9 mouse cellular contexts compared by ENCODE assay signal in the genomic region with DNA sequence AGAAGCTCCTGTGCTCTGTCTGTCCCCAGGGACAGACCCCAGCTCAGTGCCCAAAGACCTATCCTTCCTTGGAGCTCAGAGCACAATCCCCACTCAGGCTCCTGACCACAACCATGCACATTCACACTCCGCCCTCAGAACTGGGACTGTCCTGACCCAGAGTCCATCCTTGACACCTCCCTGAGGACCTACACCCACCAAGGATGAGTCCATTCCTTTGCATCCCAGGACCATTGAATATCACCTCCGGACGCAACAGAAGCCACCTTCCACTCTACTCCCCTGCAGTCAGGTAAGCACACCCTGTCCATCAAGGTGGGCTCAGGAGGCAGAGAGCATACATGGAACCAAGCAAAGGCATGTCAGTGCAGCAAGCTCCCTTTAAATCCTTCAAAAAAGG. TPM values are rescaled to one million over a fixed set of nuclear protein-coding genes. Genes with fewer than 3 reads are reported as not detected.
DNase-seq lines count a peak whose midpoint lies in the region; ATAC-seq and TF ChIP-seq lines count a peak whose summit lies in the region.
"Had no signal": no experiment of that assay in that cellular context is flagged by ENCODE, and none has a peak within 500 bp of the region (broad histone marks: within the 10 kb centered on the region; RNA-seq: fewer than 3 reads in every experiment).

No protein-coding gene starts in this region.

- peak overlapping the region; percentile 47; the same call in 1 of the 2 replicates for H3K4me3 ChIP-seq in heart, embryonic 11.5 days (ENCODE audit: low read depth, low read length)
- H3K4me3 ChIP-seq in E14TG2a.4 (replicated peaks; ENCODE audit: low read length) = peak overlapping the region; percentile 85
- H3K4me3 ChIP-seq in hindbrain, embryonic 14.5 days (replicated peaks; ENCODE audit: low read length) = peak overlapping the region; percentile 46
- peak overlapping the region; percentile 62 for H3K4me3 ChIP-seq in midbrain, embryonic 10.5 days

- H3K4me1 ChIP-seq in heart, embryonic 11.5 days (ENCODE audit: control insufficient read depth, insufficient read depth, low read length) = 0 out of 2 replicates have a peak, but pooled peaks cover 4% of the 10 kb centered on the region
- peaks cover 34% of the 10 kb centered on the region for H3K4me1 ChIP-seq in E14TG2a.4 (replicated peaks; ENCODE audit: low read depth, low read length)
- peaks cover 11% of the 10 kb centered on the region; the same call in 1 of the 2 replicates for H3K4me1 ChIP-seq in hindbrain, embryonic 14.5 days (replicated peaks; ENCODE audit: control insufficient read depth, insufficient read depth, low read length)
- peaks cover 14% of the 10 kb centered on the region for H3K4me1 ChIP-seq in midbrain, embryonic 10.5 days

- TF ChIP-seq CTCF in E14TG2a.4 (conservative IDR thresholded peaks at IDR 0.05; ENCODE audit: low read length) = no peak

- H3K27me3 ChIP-seq in heart, embryonic 11.5 days (ENCODE audit: control insufficient read depth, insufficient read depth, low read length) = peaks cover 38% of the 10 kb centered on the region
- H3K27me3 ChIP-seq in E14TG2a.4 (ENCODE audit: insufficient read depth, low read length) = peaks cover 37% of the 10 kb centered on the region
- H3K27me3 ChIP-seq in hindbrain, embryonic 14.5 days (ENCODE audit: control insufficient read depth, insufficient read depth, low read length) = peaks cover 31% of the 10 kb centered on the region
- H3K27me3 ChIP-seq in midbrain, embryonic 10.5 days (ENCODE audit: low read depth, poor library complexity, severe bottlenecking) = peaks cover 42% of the 10 kb centered on the region

- no peak overlapping the region for H3K9ac ChIP-seq in heart, embryonic 11.5 days (ENCODE audit: low read depth, low read length)
- 0 out of 2 replicates have a peak overlapping the region, but pooled peaks have one; percentile 64 for H3K9ac ChIP-seq in hindbrain, embryonic 14.5 days

- peak overlapping the region; percentile 85 for H3K4me2 ChIP-seq in heart, embryonic 11.5 days
- peak overlapping the region; percentile 79 for H3K4me2 ChIP-seq in hindbrain, embryonic 14.5 days (replicated peaks)

- H3K27ac ChIP-seq in heart, embryonic 11.5 days (ENCODE audit: low read depth, low read length) = no peak overlapping the region
- H3K27ac ChIP-seq in hindbrain, embryonic 14.5 days = no peak overlapping the region
- H3K27ac ChIP-seq in midbrain, embryonic 10.5 days (replicated peaks) = no peak overlapping the region

- DNase-seq in heart, postnatal 25 days (ENCODE audit: low spot score) = no peak
- DNase-seq in hindbrain, embryonic 14.5 days (ENCODE audit: low spot score) = no peak
- DNase-seq in midbrain, embryonic 10.5 days (ENCODE audit: low spot score) = no peak
- DNase-seq in adrenal gland, postnatal 4 days (ENCODE audit: low spot score in 2 of 2) = no peak
- DNase-seq in B cell, adult 2 months = no peak

- ATAC-seq in heart, embryonic 11.5 days (replicated peaks; ENCODE audit: insufficient number of reproducible peaks, low FRiP score, low TSS enrichment) = no peak
- no peak for ATAC-seq in hindbrain, embryonic 14.5 days (ENCODE audit: low FRiP score)
- no peak for ATAC-seq in inflammation-experienced regulatory T-cells, adult 6 months

- H3K36me3 ChIP-seq in heart, embryonic 11.5 days (ENCODE audit: control insufficient read depth, insufficient read depth, low read length) = no peaks in the 10 kb centered on the region
- no peaks in the 10 kb centered on the region for H3K36me3 ChIP-seq in E14TG2a.4 (ENCODE audit: insufficient read depth, low read length)
- no peaks in the 10 kb centered on the region for H3K36me3 ChIP-seq in hindbrain, embryonic 14.5 days (replicated peaks; ENCODE audit: control insufficient read depth, insufficient read depth)
- no peaks in the 10 kb centered on the region for H3K36me3 ChIP-seq in midbrain, embryonic 10.5 days
- H3K36me3 ChIP-seq: G1E had no signal

- intact Hi-C loops in heart, postnatal 25 days (cut with DNase I) = no loop called here

- WGBS in heart, embryonic 11.5 days (ENCODE audit: insufficient replicate concordance) = 76% methylated on average over 3 of the region's 3 CpGs
- WGBS in hindbrain, embryonic 14.5 days = 94% methylated on average over 3 of the region's 3 CpGs
- WGBS in midbrain, embryonic 10.5 days = 89% methylated on average over 3 of the region's 3 CpGs

- no peaks in the 10 kb centered on the region for H3K9me3 ChIP-seq in heart, embryonic 11.5 days (replicated peaks; ENCODE audit: control insufficient read depth, low read length)
- H3K9me3 ChIP-seq in E14TG2a.4 (ENCODE audit: low read length) = no peaks in the 10 kb centered on the region
- no peaks in the 10 kb centered on the region for H3K9me3 ChIP-seq in hindbrain, embryonic 14.5 days (ENCODE audit: control insufficient read depth, low read length)
- no peaks in the 10 kb centered on the region for H3K9me3 ChIP-seq in midbrain, embryonic 10.5 days (replicated peaks)

RNA-seq across cellular contexts. Expression of a gene that starts 1.1 kb away (rescaled TPM):
- 2.3 and 3.8 TPM in 2 replicates for polyA plus RNA-seq in heart, embryonic 11.5 days (2014; fragmentation: Nextera tagmentation; extraction: Ambion mirVana)
- 1 to 10 TPM; 5.3 to 5.5 TPM for total RNA-seq in heart, postnatal 25 days (2021)
- polyA plus RNA-seq in hindbrain, embryonic 14.5 days (2014; fragmentation: Nextera tagmentation; extraction: Ambion mirVana) = 4.4 and 4.7 TPM in 2 replicates
- polyA plus RNA-seq in midbrain, embryonic 10.5 days (2016; fragmentation: Nextera tagmentation; extraction: Ambion mirVana) = 2.6 and 3.0 TPM in 2 replicates
- polyA plus RNA-seq in inflammation-experienced regulatory T-cells, adult 6 months (2017; shearing (Covaris generic)) = 100 to 1,000 TPM in 1 of 3 experiments, 10 to 100 TPM in 2; 83.9 to 124 (median 98.2) TPM
- 1 to 10 TPM; 7.8 to 9.1 TPM for total RNA-seq in adrenal gland, postnatal 4 days (2021)
- total RNA-seq: G1E had no signal
- polyA plus RNA-seq: G1E had no signal

RNA-seq across cellular contexts. Expression of a gene that starts 50.8 kb away (rescaled TPM):
- 10.5 and 12.0 TPM in 2 replicates for polyA plus RNA-seq in heart, embryonic 11.5 days (2014; fragmentation: Nextera tagmentation; extraction: Ambion mirVana)
- total RNA-seq in heart, postnatal 25 days (2021) = 10 to 100 TPM; 61.5 to 64.3 TPM
- polyA plus RNA-seq in hindbrain, embryonic 14.5 days (2014; fragmentation: Nextera tagmentation; extraction: Ambion mirVana) = 12.1 and 12.7 TPM in 2 replicates
- polyA plus RNA-seq in midbrain, embryonic 10.5 days (2016; fragmentation: Nextera tagmentation; extraction: Ambion mirVana) = 3.0 and 3.4 TPM in 2 replicates
- 10 to 100 TPM; 10.6 to 27.5 (median 19.6) TPM for polyA plus RNA-seq in inflammation-experienced regulatory T-cells, adult 6 months (2017; shearing (Covaris generic))
- total RNA-seq in adrenal gland, postnatal 4 days (2021) = 10 to 100 TPM; 58.4 to 59.0 TPM

Comparison
In these comparisons a context has a peak if more than half of its experiments do, and no peak if none do; other contexts are left out.
1. RNA of a gene that starts 1.1 kb away (polyA plus RNA-seq): 83.9 to 124 TPM in inflammation-experienced regulatory T-cells, adult 6 months; 4.4 to 4.7 TPM in hindbrain, embryonic 14.5 days, 2.6 to 3.0 TPM in midbrain, embryonic 10.5 days and 2.3 to 3.8 TPM in heart, embryonic 11.5 days; every median in the first group is over 10 times any median in the second.
2. Peak in every context shown above with its lines, with median percentiles within 50 percentile points of each other: H3K4me3 ChIP-seq.